Mouse (Mus musculus): ENCODE measurements around the gene Tm4sf19. TPM values are rescaled to one million over a fixed set of nuclear protein-coding genes. Genes with fewer than 3 reads are reported as not detected.
"Not testable (repeated sequence)": the region's sequence is repeated elsewhere in the genome, so short reads cannot be mapped to it uniquely, and the experiment has no call there.

Tm4sf19 gene
- polyA plus RNA-seq, 1 experiment from 2014 or later, result not detected

DNA sequence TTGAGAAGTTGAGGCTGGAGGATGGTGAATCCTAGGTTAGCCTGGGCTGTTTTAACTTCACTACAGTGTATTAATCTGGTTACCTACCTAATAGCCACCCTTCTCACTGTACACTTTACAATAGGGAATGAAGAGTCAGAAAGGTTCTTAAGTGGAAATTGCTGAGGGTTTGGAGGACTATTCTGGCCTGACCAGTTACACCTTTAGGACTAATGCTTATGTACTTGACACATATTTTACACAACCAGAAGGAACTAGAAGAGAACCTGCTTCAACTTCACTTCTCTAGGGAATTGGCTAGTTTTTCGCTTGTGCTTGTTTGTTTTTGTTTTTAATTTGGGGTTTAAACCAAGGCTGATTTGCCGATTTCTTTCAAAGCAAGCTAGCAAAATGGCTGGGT lies 32.8 kb downstream of the Tm4sf19 start:
- no peaks in the 10 kb centered on the region for H3K9me3 ChIP-seq (replicated peaks)
- peaks cover 22% of the 10 kb centered on the region for H3K4me1 ChIP-seq
- H3K4me3 ChIP-seq, result no peak overlapping the region
- no peaks in the 10 kb centered on the region for H3K36me3 ChIP-seq
- DNase-seq (ENCODE audit: low spot score), result no peak
- no peak overlapping the region for H3K27ac ChIP-seq (replicated peaks)
- WGBS, result 83% methylated on average over 2 of the region's 2 CpGs
- no peaks in the 10 kb centered on the region; the same call in 1 of the 2 replicates for H3K27me3 ChIP-seq (ENCODE audit: low read depth, poor library complexity, severe bottlenecking)

DNA sequence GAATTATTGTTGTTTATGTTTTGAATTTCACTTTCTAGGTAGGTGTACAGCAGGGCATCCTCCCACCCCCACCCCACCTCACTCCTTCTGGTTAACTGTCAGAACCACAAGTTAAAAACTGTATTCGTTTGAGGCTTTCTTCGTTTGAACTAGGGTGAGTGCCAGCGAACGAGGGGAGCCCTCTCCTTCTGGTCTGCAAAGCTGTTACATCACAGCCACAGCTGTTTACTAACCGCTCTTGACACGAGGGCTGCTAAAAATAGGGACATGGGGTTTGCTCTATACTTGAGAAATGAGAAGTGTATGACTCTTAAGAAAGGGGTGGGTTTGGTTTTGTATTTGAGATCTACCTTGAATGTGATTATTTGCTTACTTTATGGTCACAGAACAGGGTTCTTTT lies 33.8 kb downstream of the Tm4sf19 start:
- Histone ChIP-seq H3K4me1 (peaks cover 22% of the 10 kb centered on the region), H3K36me3 (no peaks in the 10 kb centered on the region), H3K9me3 (replicated peaks) (no peaks in the 10 kb centered on the region), H3K27me3 (ENCODE audit: low read depth, poor library complexity, severe bottlenecking) (no peaks in the 10 kb centered on the region; the same call in 1 of the 2 replicates), H3K27ac (replicated peaks) (no peak overlapping the region), H3K4me3 (no peak overlapping the region)
- 68% methylated on average over 6 of the region's 6 CpGs for WGBS
- no peak for DNase-seq (ENCODE audit: low spot score)

- H3K4me3 ChIP-seq, result no peak overlapping the region
- DNase-seq (ENCODE audit: low spot score), result no peak
- H3K27ac ChIP-seq (replicated peaks), result no peak overlapping the region
- peaks cover 19% of the 10 kb centered on the region for H3K4me1 ChIP-seq
- no peaks in the 10 kb centered on the region for H3K9me3 ChIP-seq (replicated peaks)
- H3K36me3 ChIP-seq, result peaks cover 1% of the 10 kb centered on the region; the same call in 1 of the 2 replicates
- H3K27me3 ChIP-seq (ENCODE audit: low read depth, poor library complexity, severe bottlenecking), result no peaks in the 10 kb centered on the region; the same call in 1 of the 2 replicates
Measured at GRCm38 (mm10) chr16:32434691-32435090, 34.4 kb downstream of the Tm4sf19 start.

- Histone ChIP-seq H3K4me3 (no peak overlapping the region), H3K27me3 (ENCODE audit: low read depth, poor library complexity, severe bottlenecking) (no peaks in the 10 kb centered on the region; the same call in 1 of the 2 replicates), H3K4me1 (peaks cover 6% of the 10 kb centered on the region), H3K36me3 (peaks cover 11% of the 10 kb centered on the region), H3K27ac (replicated peaks) (no peak overlapping the region), H3K9me3 (replicated peaks) (no peaks in the 10 kb centered on the region)
- whole genome bisulfite sequencing, result 85% methylated on average over 1 of the region's 1 CpGs
- DNase-seq (ENCODE audit: low spot score), result no peak
Measured at GRCm38 (mm10) chr16:32436657-32437056, 36.4 kb downstream of the Tm4sf19 start.

DNA sequence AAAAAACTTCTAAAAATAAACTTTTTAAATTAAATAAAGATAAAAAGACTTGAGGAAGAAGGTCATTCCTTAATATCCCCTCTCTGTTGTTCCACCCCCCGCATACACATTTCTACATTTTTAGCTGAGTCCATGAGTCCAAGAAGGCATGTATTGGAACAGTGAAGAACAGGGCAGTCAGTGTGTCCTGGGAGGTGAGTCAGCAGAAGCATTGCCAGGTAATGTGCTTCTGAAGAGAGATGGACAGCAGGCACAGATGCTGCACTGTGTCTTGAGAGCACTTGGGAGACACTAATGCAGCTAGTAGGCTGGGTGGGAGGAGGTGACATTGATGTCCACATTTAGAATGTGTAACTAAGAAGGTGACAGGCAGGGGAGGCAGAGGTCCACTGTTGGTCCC lies 37.0 kb downstream of the Tm4sf19 start:
- H3K4me3 ChIP-seq, result no peak overlapping the region
- H3K27ac ChIP-seq (replicated peaks), result no peak overlapping the region
- H3K36me3 ChIP-seq, result peaks cover 11% of the 10 kb centered on the region
- no peaks in the 10 kb centered on the region for H3K4me1 ChIP-seq
- H3K27me3 ChIP-seq (ENCODE audit: low read depth, poor library complexity, severe bottlenecking), result no peaks in the 10 kb centered on the region
- 92% methylated on average over 1 of the region's 1 CpGs for WGBS
- no peak for DNase-seq (ENCODE audit: low spot score)
- H3K9me3 ChIP-seq (replicated peaks), result no peaks in the 10 kb centered on the region

DNA sequence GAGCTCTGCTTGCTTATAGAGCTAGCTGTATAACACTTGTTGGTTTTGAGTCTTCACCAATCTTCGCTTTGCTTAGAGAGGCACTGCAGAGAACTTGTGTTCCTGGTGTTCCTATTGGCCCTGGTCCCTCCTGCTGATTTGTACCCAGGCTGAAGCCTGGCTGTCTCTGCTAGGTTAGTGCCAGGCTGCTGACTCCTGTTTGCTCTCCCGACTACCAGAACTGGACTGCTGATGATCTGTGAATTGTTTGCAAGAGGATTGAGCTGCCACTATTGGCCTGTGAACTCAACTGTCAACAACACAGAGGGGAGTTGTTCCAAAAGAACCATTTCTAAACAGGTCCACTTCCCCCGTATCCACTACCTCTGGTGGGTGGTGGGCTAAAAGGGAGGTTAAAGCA lies 41.1 kb downstream of the Tm4sf19 start:
- 90% methylated on average over 3 of the region's 3 CpGs for WGBS
- H3K36me3 ChIP-seq, result peaks cover 11% of the 10 kb centered on the region
- no peaks in the 10 kb centered on the region for H3K9me3 ChIP-seq (replicated peaks)
- H3K27me3 ChIP-seq (ENCODE audit: low read depth, poor library complexity, severe bottlenecking), result no peaks in the 10 kb centered on the region
- H3K4me3 ChIP-seq, result no peak overlapping the region
- DNase-seq (ENCODE audit: low spot score), result no peak
- H3K27ac ChIP-seq (replicated peaks), result no peak overlapping the region
- no peaks in the 10 kb centered on the region for H3K4me1 ChIP-seq

DNA sequence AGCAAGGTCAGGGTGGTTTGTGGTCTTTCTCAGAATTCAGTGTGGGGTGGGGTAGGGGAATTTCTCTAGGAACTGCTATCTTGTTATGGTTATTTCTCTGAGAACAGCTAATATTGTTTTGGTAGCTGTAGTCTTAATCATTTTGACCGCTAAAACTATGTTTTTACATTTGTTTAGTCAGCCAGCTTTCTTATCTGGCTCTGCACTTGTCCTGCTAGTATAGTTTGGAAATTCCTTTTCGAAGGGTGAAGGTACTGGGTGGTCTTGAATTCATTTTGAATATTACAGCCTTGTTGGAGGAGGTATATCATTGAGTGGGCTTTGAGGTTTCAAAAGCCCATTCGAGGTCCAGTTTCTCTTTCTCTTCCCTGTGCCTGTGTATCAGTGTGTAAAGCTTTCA lies 44.3 kb downstream of the Tm4sf19 start:
- not testable (repeated sequence) for H3K4me1 ChIP-seq; H3K9me3 ChIP-seq (replicated peaks); H3K27me3 ChIP-seq (ENCODE audit: low read depth, poor library complexity, severe bottlenecking); H3K27ac ChIP-seq (replicated peaks); DNase-seq (ENCODE audit: low spot score); H3K4me3 ChIP-seq
- peaks cover 10% of the 10 kb centered on the region for H3K36me3 ChIP-seq
- WGBS, result 89% methylated on average over 3 of the region's 3 CpGs

DNA sequence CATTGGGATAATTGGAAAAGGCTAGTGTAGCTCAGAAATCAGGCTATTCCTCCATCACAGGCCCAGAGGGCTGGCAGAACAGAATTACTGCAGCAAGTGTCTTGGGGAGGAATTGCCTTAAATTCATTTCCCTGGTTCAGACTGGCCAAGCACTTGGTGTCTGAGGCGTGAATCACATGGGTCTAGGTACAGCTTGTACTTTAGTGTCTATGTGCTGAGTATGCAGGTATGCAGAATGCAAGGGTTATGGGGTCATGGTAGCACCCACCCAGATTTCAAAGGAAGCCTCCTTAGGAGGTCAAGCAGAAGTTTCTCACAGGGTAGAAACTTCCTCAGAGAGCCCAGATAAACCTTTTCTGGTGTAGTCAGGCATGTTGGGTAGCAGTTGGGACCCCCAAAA lies 45.3 kb downstream of the Tm4sf19 start:
- 94% methylated on average over 1 of the region's 1 CpGs for WGBS
- no peak overlapping the region for H3K4me3 ChIP-seq
- no peaks in the 10 kb centered on the region for H3K9me3 ChIP-seq (replicated peaks)
- H3K27ac ChIP-seq (replicated peaks), result no peak overlapping the region
- H3K4me1 ChIP-seq, result no peaks in the 10 kb centered on the region
- H3K36me3 ChIP-seq, result peaks cover 5% of the 10 kb centered on the region; the same call in 1 of the 2 replicates
- no peak for DNase-seq (ENCODE audit: low spot score)
- no peaks in the 10 kb centered on the region for H3K27me3 ChIP-seq (ENCODE audit: low read depth, poor library complexity, severe bottlenecking)

- Histone ChIP-seq H3K4me3 (no peak overlapping the region), H3K9me3 (replicated peaks) (no peaks in the 10 kb centered on the region), H3K36me3 (peaks cover 2% of the 10 kb centered on the region; the same call in 1 of the 2 replicates), H3K27ac (replicated peaks) (no peak overlapping the region), H3K27me3 (ENCODE audit: low read depth, poor library complexity, severe bottlenecking) (no peaks in the 10 kb centered on the region), H3K4me1 (no peaks in the 10 kb centered on the region)
- no peak for DNase-seq (ENCODE audit: low spot score)
- WGBS, result 90% methylated on average over 2 of the region's 2 CpGs
Measured at GRCm38 (mm10) chr16:32446563-32447138, 46.3 kb downstream of the Tm4sf19 start.

- Histone ChIP-seq H3K36me3 (peaks cover 18% of the 10 kb centered on the region), H3K27me3 (ENCODE audit: low read depth, poor library complexity, severe bottlenecking) (no peaks in the 10 kb centered on the region), H3K4me3 (no peak overlapping the region), H3K27ac (replicated peaks) (no peak overlapping the region), H3K9me3 (replicated peaks) (no peaks in the 10 kb centered on the region), H3K4me1 (no peaks in the 10 kb centered on the region)
- 83% methylated on average over 3 of the region's 3 CpGs for WGBS
- no peak for DNase-seq (ENCODE audit: low spot score)
Measured at GRCm38 (mm10) chr16:32449665-32450064, 49.4 kb downstream of the Tm4sf19 start.

GRCm38 (mm10) chr16:32450133-32450532 lies 49.8 kb downstream of the Tm4sf19 start:
- Histone ChIP-seq H3K36me3 (peaks cover 21% of the 10 kb centered on the region), H3K9me3 (replicated peaks) (no peaks in the 10 kb centered on the region), H3K4me3 (no peak overlapping the region), H3K27me3 (ENCODE audit: low read depth, poor library complexity, severe bottlenecking) (no peaks in the 10 kb centered on the region), H3K27ac (replicated peaks) (no peak overlapping the region), H3K4me1 (no peaks in the 10 kb centered on the region)
- 90% methylated on average over 2 of the region's 2 CpGs for WGBS
- DNase-seq (ENCODE audit: low spot score), result no peak

DNA sequence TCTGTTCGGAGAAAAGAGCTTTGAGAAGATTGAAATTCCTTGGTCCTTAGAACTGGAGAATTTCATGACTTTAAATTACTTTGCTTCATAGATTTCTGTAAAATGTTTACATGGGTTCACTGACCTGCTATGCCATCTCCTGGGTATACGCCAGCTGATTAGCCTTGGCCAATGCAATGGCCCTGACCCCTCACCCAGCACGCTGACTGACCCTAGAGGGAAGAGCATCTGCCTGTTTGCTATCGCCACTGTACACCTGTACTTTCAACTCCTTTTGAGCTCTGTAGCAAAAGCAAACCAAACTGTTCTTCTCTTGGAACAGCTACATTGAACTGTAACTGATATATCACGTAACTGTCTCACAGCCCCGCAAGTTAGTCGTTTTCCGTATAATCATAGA lies 52.8 kb downstream of the Tm4sf19 start:
- Histone ChIP-seq H3K4me3 (no peak overlapping the region), H3K27me3 (ENCODE audit: low read depth, poor library complexity, severe bottlenecking) (no peaks in the 10 kb centered on the region), H3K36me3 (peaks cover 34% of the 10 kb centered on the region), H3K27ac (replicated peaks) (no peak overlapping the region), H3K4me1 (no peaks in the 10 kb centered on the region), H3K9me3 (replicated peaks) (no peaks in the 10 kb centered on the region)
- 96% methylated on average over 8 of the region's 8 CpGs for WGBS
- DNase-seq (ENCODE audit: low spot score), result no peak

DNA sequence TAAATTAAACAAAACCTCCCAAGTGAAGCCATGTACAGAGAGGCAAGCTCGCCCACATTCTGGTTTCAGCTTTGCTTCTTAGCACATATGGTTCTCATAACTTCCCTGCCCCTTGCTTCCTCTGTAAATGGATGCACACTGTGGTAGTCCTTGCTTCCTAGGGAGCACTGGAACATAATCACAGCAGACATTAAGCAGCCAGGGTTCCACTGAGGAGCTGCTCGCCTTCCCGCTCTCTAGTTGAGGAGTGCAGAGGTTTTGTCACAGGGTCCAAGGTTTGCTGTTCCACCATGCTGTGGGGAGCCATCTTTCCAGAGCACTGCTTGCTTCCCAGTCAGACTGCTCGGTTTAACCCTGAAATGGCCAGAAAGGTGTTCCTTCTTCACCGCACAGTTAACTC lies 54.3 kb downstream of the Tm4sf19 start:
- Histone ChIP-seq H3K4me1 (no peaks in the 10 kb centered on the region), H3K36me3 (peaks cover 36% of the 10 kb centered on the region), H3K9me3 (replicated peaks) (no peaks in the 10 kb centered on the region), H3K27me3 (ENCODE audit: low read depth, poor library complexity, severe bottlenecking) (no peaks in the 10 kb centered on the region), H3K27ac (replicated peaks) (no peak overlapping the region), H3K4me3 (no peak overlapping the region)
- WGBS, result 79% methylated on average over 5 of the region's 5 CpGs
- peak; percentile 17 for DNase-seq (ENCODE audit: low spot score)

- Histone ChIP-seq H3K4me1 (no peaks in the 10 kb centered on the region), H3K27me3 (ENCODE audit: low read depth, poor library complexity, severe bottlenecking) (no peaks in the 10 kb centered on the region), H3K36me3 (peaks cover 36% of the 10 kb centered on the region), H3K27ac (replicated peaks) (no peak overlapping the region), H3K4me3 (no peak overlapping the region), H3K9me3 (replicated peaks) (no peaks in the 10 kb centered on the region)
- no peak for DNase-seq (ENCODE audit: low spot score)
Measured at GRCm38 (mm10) chr16:32456086-32456485, 55.8 kb downstream of the Tm4sf19 start.

All from midbrain, embryonic 10.5 days (tissue).